Mouse (Mus musculus) stomach, embryonic 15.5 days (tissue): ENCODE data around the gene Zfp354c. TPM values are rescaled to one million over a fixed set of nuclear protein-coding genes. Genes with fewer than 3 reads are reported as not detected.
A peak's percentile ranks its signal among the peaks of the same experiment; 100 is the strongest.

Experiments used
- ATAC-seq: fragments of 200-750 bp; cut with Nextera tagmentation; 2 replicates; pipeline ENCODE4 v1.8.0; 2017; ENCODE audit warnings: low read depth, moderate number of reproducible peaks, moderate TSS enrichment; ENCODE audit not compliant: insufficient read depth, low FRiP score
- H3K27ac ChIP-seq: fragments of 300-500 bp; sonication (generic); 2 replicates; pipeline ENCODE4 v1.5.1; 2015; ENCODE audit warnings: mild to moderate bottlenecking, inconsistent platforms
- H3K27me3 ChIP-seq: fragments of 300-500 bp; sonication (generic); replicated peaks from 2 replicates; pipeline ENCODE4 v1.6.1; 2015; ENCODE audit warnings: inconsistent platforms
- H3K36me3 ChIP-seq: fragments of 300-500 bp; sonication (generic); 2 replicates; pipeline ENCODE4 v1.6.1; 2015; ENCODE audit warnings: inconsistent platforms
- H3K4me1 ChIP-seq: fragments of 300-500 bp; sonication (generic); 2 replicates; pipeline ENCODE4 v1.6.1; 2015; ENCODE audit warnings: inconsistent platforms
- H3K4me2 ChIP-seq: fragments of 300-500 bp; sonication (generic); 2 replicates; pipeline ENCODE4 v1.6.1; 2015; ENCODE audit warnings: mild to moderate bottlenecking, inconsistent platforms
- H3K4me3 ChIP-seq: fragments of 300-500 bp; sonication (generic); replicated peaks from 2 replicates; pipeline ENCODE4 v1.5.1; 2015; ENCODE audit warnings: inconsistent platforms
- H3K9ac ChIP-seq: fragments of 300-500 bp; sonication (generic); 2 replicates; pipeline ENCODE4 v1.6.1; 2015; ENCODE audit warnings: inconsistent platforms
- H3K9me3 ChIP-seq: fragments of 300-500 bp; sonication (generic); 2 replicates; pipeline ENCODE4 v1.6.1; 2016; ENCODE audit warnings: inconsistent platforms
- WGBS: fragments of 180-500 bp; shearing (Covaris S2); methylation state at CpG from one replicate; pipeline ENCODE4 v1.1.7; 2015; 5-methylcytosine and 5-hydroxymethylcytosine counted together
- polyA plus RNA-seq: library from polyadenylated mRNA; unstranded; fragments of >200 nt; fragmentation: Nextera tagmentation; extraction: Ambion mirVana; gene quantifications from 2 replicates; pipeline ENCODE4 v1.2.1, GENCODE M21; 2015

The Zfp354c gene
- polyA plus RNA-seq, 1 experiment from 2014 or later, result 22.0 TPM

GRCm38 (mm10) chr11:50798836-50799235 lies 28.7 kb downstream of the Zfp354c start:
- no peaks in the 10 kb centered on the region for H3K9me3 ChIP-seq
- no peaks in the 10 kb centered on the region for H3K27me3 ChIP-seq
- H3K4me3 ChIP-seq, result no peak overlapping the region
- no peaks in the 10 kb centered on the region for H3K36me3 ChIP-seq
- no peak for ATAC-seq
- H3K9ac ChIP-seq, result no peak overlapping the region
- no peak overlapping the region for H3K4me2 ChIP-seq
- H3K4me1 ChIP-seq, result no peaks in the 10 kb centered on the region
- no peak overlapping the region for H3K27ac ChIP-seq

GRCm38 (mm10) chr11:50797674-50798073 lies 29.9 kb downstream of the Zfp354c start:
- 67% methylated on average over 11 of the region's 11 CpGs for WGBS
- no peaks in the 10 kb centered on the region for H3K36me3 ChIP-seq

GRCm38 (mm10) chr11:50771006-50771405 lies 56.5 kb downstream of the Zfp354c start:
- Histone ChIP-seq H3K4me1 (peaks cover 5% of the 10 kb centered on the region), H3K9ac (no peak overlapping the region), H3K4me3 (no peak overlapping the region), H3K9me3 (no peaks in the 10 kb centered on the region), H3K27ac (no peak overlapping the region), H3K4me2 (no peak overlapping the region), H3K36me3 (no peaks in the 10 kb centered on the region; the same call in 1 of the 2 replicates), H3K27me3 (no peaks in the 10 kb centered on the region)
- ATAC-seq, result no peak
- WGBS, result 95% methylated on average over 1 of the region's 1 CpGs

More at GRCm38 (mm10) chr11:50797674-50798073, 29.9 kb downstream of the Zfp354c start:
- H3K4me3 ChIP-seq, result no peak overlapping the region
- no peak overlapping the region for H3K4me2 ChIP-seq
- ATAC-seq, result no peak
- H3K9ac ChIP-seq, result no peak overlapping the region
- H3K9me3 ChIP-seq, result no peaks in the 10 kb centered on the region
- no peaks in the 10 kb centered on the region for H3K27me3 ChIP-seq
- no peaks in the 10 kb centered on the region for H3K4me1 ChIP-seq
- H3K27ac ChIP-seq, result no peak overlapping the region

- WGBS, result 10% methylated on average over 14 of the region's 14 CpGs
Observed at GRCm38 (mm10) chr11:50768995-50769749, 58.4 kb downstream of the Zfp354c start.

GRCm38 (mm10) chr11:50767039-50767438 lies 60.5 kb downstream of the Zfp354c start:
- Histone ChIP-seq H3K4me2 (no peak overlapping the region), H3K9me3 (no peaks in the 10 kb centered on the region), H3K9ac (no peak overlapping the region), H3K27me3 (no peaks in the 10 kb centered on the region), H3K27ac (no peak overlapping the region), H3K36me3 (no peaks in the 10 kb centered on the region), H3K4me1 (peaks cover 5% of the 10 kb centered on the region), H3K4me3 (no peak overlapping the region)
- 18% methylated on average over 4 of the region's 4 CpGs for WGBS
- ATAC-seq, result no peak

More at GRCm38 (mm10) chr11:50768995-50769749, 58.4 kb downstream of the Zfp354c start:
- peak overlapping the region; percentile 53 for H3K4me2 ChIP-seq
- peaks cover 5% of the 10 kb centered on the region for H3K4me1 ChIP-seq
- peak overlapping the region; percentile 24 for H3K4me3 ChIP-seq
- no peaks in the 10 kb centered on the region; the same call in 1 of the 2 replicates for H3K36me3 ChIP-seq
- no peak overlapping the region for H3K27ac ChIP-seq
- no peaks in the 10 kb centered on the region for H3K9me3 ChIP-seq
- H3K9ac ChIP-seq, result no peak overlapping the region
- peak; percentile 78 for ATAC-seq
- H3K27me3 ChIP-seq, result no peaks in the 10 kb centered on the region

- Histone ChIP-seq H3K9me3 (no peaks in the 10 kb centered on the region), H3K9ac (no peak overlapping the region), H3K36me3 (no peaks in the 10 kb centered on the region), H3K27ac (no peak overlapping the region), H3K4me1 (peaks cover 5% of the 10 kb centered on the region), H3K4me3 (no peak overlapping the region), H3K4me2 (no peak overlapping the region), H3K27me3 (no peaks in the 10 kb centered on the region)
- WGBS, result 86% methylated on average over 7 of the region's 7 CpGs
- ATAC-seq, result no peak
Observed at GRCm38 (mm10) chr11:50766461-50766860, 61.1 kb downstream of the Zfp354c start.

Other genes with a start within 250 kb of the Zfp354c start
- gene Adamts2, start 225.6 kb downstream of the Zfp354c start, polyA plus RNA-seq, result 13.3 and 13.6 TPM in 2 replicates
- gene Zfp879, start 13.8 kb upstream of the Zfp354c start, polyA plus RNA-seq, result 0.52 and 0.58 TPM in 2 replicates
- 0.09 and 0.18 TPM in 2 replicates for gene Grm6, start 23.0 kb upstream of the Zfp354c start, polyA plus RNA-seq
- gene Zfp454, start 59.9 kb upstream of the Zfp354c start, polyA plus RNA-seq, result 5.6 and 5.7 TPM in 2 replicates
- 9.5 and 11.0 TPM in 2 replicates for gene Zfp2, start 88.4 kb upstream of the Zfp354c start, polyA plus RNA-seq
- gene Zfp354b, start 103.9 kb upstream of the Zfp354c start, polyA plus RNA-seq, result 1.0 and 1.3 TPM in 2 replicates
- not detected in 2 replicates for gene 4933414I15Rik, start 116.0 kb upstream of the Zfp354c start, polyA plus RNA-seq
- gene Prop1, start 126.0 kb upstream of the Zfp354c start, polyA plus RNA-seq, result not detected in 2 replicates
- not detected in 2 replicates for gene Olfr1378, start 138.8 kb upstream of the Zfp354c start, polyA plus RNA-seq
- gene Olfr1377, start 154.2 kb upstream of the Zfp354c start, polyA plus RNA-seq, result not detected in 2 replicates
- not detected in 2 replicates for gene Olfr51, start 175.9 kb upstream of the Zfp354c start, polyA plus RNA-seq
- gene Olfr54, start 186.5 kb upstream of the Zfp354c start, polyA plus RNA-seq, result not detected in 2 replicates
- not detected in 2 replicates for gene Olfr1375, start 220.4 kb upstream of the Zfp354c start, polyA plus RNA-seq
- 6.3 and 9.4 TPM in 2 replicates for gene Zfp354a, start 231.5 kb upstream of the Zfp354c start, polyA plus RNA-seq